Mouse (Mus musculus): ENCODE measurements around the gene S100a11. TPM values are rescaled to one million over a fixed set of nuclear protein-coding genes. Genes with fewer than 3 reads are reported as not detected.

Gene S100a11
- total and polyA plus RNA-seq, 2 experiments from 2014 or later = 16.4 to 235 TPM

- H3K9me3 ChIP-seq (ENCODE audit: low read length) = 0 out of 2 replicates have a peak, but pooled peaks cover 4% of the 10 kb centered on the region
- H3K27me3 ChIP-seq (ENCODE audit: insufficient read depth, low read length) = no peaks in the 10 kb centered on the region
- H3K4me1 ChIP-seq (ENCODE audit: insufficient read depth, low read length) = no peaks in the 10 kb centered on the region
- H3K27ac ChIP-seq = no peak overlapping the region
- DNase-seq (ENCODE audit: low spot score) = no peak
- no peak overlapping the region for H3K4me3 ChIP-seq (ENCODE audit: low read length)
- no peak overlapping the region for H3K9ac ChIP-seq (replicated peaks; ENCODE audit: low read length)
- no peak for ATAC-seq
- H3K4me2 ChIP-seq (ENCODE audit: low read depth, low read length) = no peak overlapping the region
- no peaks in the 10 kb centered on the region for H3K36me3 ChIP-seq (ENCODE audit: insufficient read depth, low read length)
- WGBS = 72% methylated on average over 5 of the region's 5 CpGs
- TF ChIP-seq CTCF (IDR thresholded peaks at IDR 0.05; ENCODE audit: low read depth) = no peak
These were observed 13.4 kb upstream of the S100a11 start for GRCm38 (mm10) chr3:93506881-93507325.

DNA sequence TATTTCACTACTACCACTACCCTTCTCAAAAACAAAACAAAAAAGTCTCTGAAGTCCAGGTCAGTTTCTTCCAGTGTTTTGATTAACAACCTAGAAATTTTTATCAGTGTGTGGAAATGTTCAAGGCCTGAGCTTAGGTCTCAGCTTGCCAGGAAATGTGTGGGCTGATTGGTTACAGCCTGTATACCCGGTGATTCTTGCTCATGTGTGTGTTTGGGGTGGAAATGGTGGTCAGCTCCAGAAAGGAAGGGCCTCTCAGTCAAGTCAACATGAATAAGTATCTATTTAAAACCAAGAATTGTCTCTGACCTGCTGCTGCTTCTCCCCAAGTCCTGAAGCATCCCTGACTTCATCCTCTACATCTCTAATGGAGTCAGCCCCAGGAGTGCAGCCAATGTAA, 11.0 kb upstream of the S100a11 start:
- H3K27me3 ChIP-seq (ENCODE audit: insufficient read depth, low read length) = no peaks in the 10 kb centered on the region

DNA sequence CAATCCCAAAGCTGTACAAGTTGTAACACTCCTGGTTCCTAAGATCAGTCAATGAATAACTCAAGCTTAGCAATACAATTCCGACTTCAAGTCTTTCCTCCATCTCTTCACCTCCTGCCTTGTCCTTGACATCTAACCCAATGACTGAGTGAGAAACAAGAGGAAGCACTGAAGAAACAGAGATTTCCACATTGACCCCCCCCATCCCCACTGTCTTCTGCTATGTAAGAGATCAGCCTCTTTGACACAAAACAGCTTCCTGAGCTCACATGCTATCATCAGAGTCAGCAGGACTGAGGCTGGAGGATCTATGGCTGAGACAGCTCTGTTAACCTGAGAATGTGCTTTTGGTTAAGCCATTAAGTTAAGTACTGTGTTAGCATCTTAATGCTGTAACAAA, 9.3 kb upstream of the S100a11 start:
- Histone ChIP-seq H3K4me2 (ENCODE audit: low read depth, low read length) (no peak overlapping the region), H3K4me3 (ENCODE audit: low read length) (no peak overlapping the region), H3K9ac (replicated peaks; ENCODE audit: low read length) (no peak overlapping the region), H3K36me3 (ENCODE audit: insufficient read depth, low read length) (no peaks in the 10 kb centered on the region), H3K9me3 (ENCODE audit: low read length) (no peaks in the 10 kb centered on the region), H3K4me1 (ENCODE audit: insufficient read depth, low read length) (no peaks in the 10 kb centered on the region), H3K27ac (no peak overlapping the region), H3K27me3 (ENCODE audit: insufficient read depth, low read length) (no peaks in the 10 kb centered on the region)
- no peak for DNase-seq (ENCODE audit: low spot score)
- 94% methylated on average over 1 of the region's 1 CpGs for WGBS
- ATAC-seq = no peak
- TF ChIP-seq CTCF (IDR thresholded peaks at IDR 0.05; ENCODE audit: low read depth) = no peak

More for the DNA sequence above, 11.0 kb upstream of the S100a11 start:
- Histone ChIP-seq H3K4me3 (ENCODE audit: low read length) (no peak overlapping the region), H3K4me1 (ENCODE audit: insufficient read depth, low read length) (no peaks in the 10 kb centered on the region), H3K36me3 (ENCODE audit: insufficient read depth, low read length) (no peaks in the 10 kb centered on the region), H3K4me2 (ENCODE audit: low read depth, low read length) (no peak overlapping the region), H3K9ac (replicated peaks; ENCODE audit: low read length) (no peak overlapping the region), H3K27ac (no peak overlapping the region), H3K9me3 (ENCODE audit: low read length) (no peaks in the 10 kb centered on the region)
- TF ChIP-seq CTCF (IDR thresholded peaks at IDR 0.05; ENCODE audit: low read depth) = no peak
- ATAC-seq (no peak), DNase-seq (ENCODE audit: low spot score) (no peak)
- WGBS = 76% methylated on average over 1 of the region's 1 CpGs

GRCm38 (mm10) chr3:93511801-93512200, 8.5 kb upstream of the S100a11 start:
- no peak overlapping the region for H3K4me2 ChIP-seq (ENCODE audit: low read depth, low read length)
- no peaks in the 10 kb centered on the region for H3K9me3 ChIP-seq (ENCODE audit: low read length)
- WGBS = 97% methylated on average over 1 of the region's 1 CpGs
- no peak overlapping the region for H3K4me3 ChIP-seq (ENCODE audit: low read length)
- H3K27me3 ChIP-seq (ENCODE audit: insufficient read depth, low read length) = no peaks in the 10 kb centered on the region
- DNase-seq (ENCODE audit: low spot score) = no peak
- no peaks in the 10 kb centered on the region for H3K4me1 ChIP-seq (ENCODE audit: insufficient read depth, low read length)
- ATAC-seq = no peak
- TF ChIP-seq CTCF (IDR thresholded peaks at IDR 0.05; ENCODE audit: low read depth) = no peak
- no peak overlapping the region for H3K27ac ChIP-seq
- no peaks in the 10 kb centered on the region for H3K36me3 ChIP-seq (ENCODE audit: insufficient read depth, low read length)
- no peak overlapping the region for H3K9ac ChIP-seq (replicated peaks; ENCODE audit: low read length)

DNA sequence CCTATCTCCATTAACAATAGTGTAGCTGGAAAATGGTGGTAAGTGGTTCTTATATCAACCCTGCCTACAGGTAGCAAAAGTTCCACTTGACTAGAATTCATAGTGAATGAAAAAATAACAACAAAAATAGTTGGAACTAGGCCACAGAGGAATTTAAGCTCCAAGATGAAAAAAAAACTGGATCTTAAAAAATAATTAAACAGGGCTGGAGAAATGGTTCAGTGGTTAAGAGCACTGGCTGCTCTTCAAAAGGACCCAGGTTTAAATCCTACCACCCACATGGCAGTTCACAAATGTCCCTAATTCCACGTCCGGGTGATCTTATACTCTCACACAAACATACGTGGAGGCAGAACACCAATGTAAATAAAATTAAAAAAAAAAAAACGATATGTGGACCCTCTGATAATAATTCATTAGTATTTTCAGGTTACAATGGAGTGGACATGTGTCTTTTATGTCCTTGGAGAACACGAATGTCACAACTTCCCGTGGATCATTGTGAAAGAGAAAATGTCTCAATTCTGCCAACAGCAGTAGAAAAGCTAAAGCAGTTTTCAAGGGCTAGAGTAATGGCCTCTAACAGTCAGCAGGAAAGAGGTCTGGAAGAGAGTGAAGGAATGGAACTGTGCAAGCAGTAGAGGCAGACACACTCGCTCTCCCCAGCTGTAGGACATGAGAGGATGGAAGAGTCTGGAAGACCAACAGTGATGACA, 7.7 kb upstream of the S100a11 start:
- H3K9me3 ChIP-seq (ENCODE audit: low read length) = no peaks in the 10 kb centered on the region
- H3K4me1 ChIP-seq (ENCODE audit: insufficient read depth, low read length) = no peaks in the 10 kb centered on the region
- no peak for ATAC-seq
- no peak overlapping the region for H3K27ac ChIP-seq
- no peaks in the 10 kb centered on the region for H3K27me3 ChIP-seq (ENCODE audit: insufficient read depth, low read length)
- no peak overlapping the region for H3K9ac ChIP-seq (replicated peaks; ENCODE audit: low read length)
- no peaks in the 10 kb centered on the region for H3K36me3 ChIP-seq (ENCODE audit: insufficient read depth, low read length)
- DNase-seq (ENCODE audit: low spot score) = no peak
- H3K4me3 ChIP-seq (ENCODE audit: low read length) = no peak overlapping the region
- no peak overlapping the region for H3K4me2 ChIP-seq (ENCODE audit: low read depth, low read length)
- whole genome bisulfite sequencing = 77% methylated on average over 7 of the region's 7 CpGs
- no peak for TF ChIP-seq CTCF (IDR thresholded peaks at IDR 0.05; ENCODE audit: low read depth)

DNA sequence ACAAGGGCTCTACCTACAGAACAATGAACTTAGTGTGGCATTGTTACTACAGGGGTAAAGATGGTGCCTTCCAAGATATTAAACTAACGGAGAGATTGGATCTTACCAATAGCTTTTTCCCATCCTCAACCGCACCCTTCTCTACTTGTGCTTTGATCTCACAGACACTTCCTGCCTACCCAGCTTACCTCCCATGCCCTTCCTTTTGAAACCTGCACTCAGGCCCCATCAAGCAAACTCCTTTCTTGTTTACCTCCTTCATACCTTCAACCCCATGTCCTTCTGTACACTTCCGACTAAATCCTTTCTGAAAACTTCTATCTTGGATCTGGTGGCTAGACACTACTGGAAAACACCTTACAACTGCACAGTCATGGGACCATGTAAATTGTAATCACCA, 5.7 kb upstream of the S100a11 start:
- Histone ChIP-seq H3K4me3 (ENCODE audit: low read length) (no peak overlapping the region), H3K36me3 (ENCODE audit: insufficient read depth, low read length) (no peaks in the 10 kb centered on the region), H3K27ac (no peak overlapping the region), H3K27me3 (ENCODE audit: insufficient read depth, low read length) (no peaks in the 10 kb centered on the region), H3K4me1 (ENCODE audit: insufficient read depth, low read length) (no peaks in the 10 kb centered on the region), H3K9ac (replicated peaks; ENCODE audit: low read length) (no peak overlapping the region), H3K4me2 (ENCODE audit: low read depth, low read length) (no peak overlapping the region), H3K9me3 (ENCODE audit: low read length) (no peaks in the 10 kb centered on the region)
- TF ChIP-seq CTCF (IDR thresholded peaks at IDR 0.05; ENCODE audit: low read depth) = no peak
- WGBS = 96% methylated on average over 3 of the region's 3 CpGs
- no peak for DNase-seq (ENCODE audit: low spot score)
- no peak for ATAC-seq

DNA sequence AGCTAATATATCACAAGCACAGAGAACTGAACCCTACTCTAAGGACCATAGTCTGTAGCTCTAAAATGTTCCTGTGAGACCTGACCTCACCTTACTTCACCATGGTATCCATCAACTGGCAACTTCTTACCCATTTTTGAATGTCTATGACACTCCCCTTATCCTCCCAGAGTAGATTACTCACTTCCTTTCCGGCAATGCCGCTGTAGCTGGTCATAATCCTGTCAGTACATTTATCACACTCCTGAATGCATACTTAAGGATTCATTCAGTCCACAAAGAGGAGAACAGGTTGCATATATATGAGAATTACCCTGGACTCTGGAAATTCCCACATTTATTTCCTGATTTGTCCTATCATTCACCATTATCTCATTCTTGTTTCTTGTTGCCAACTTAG, 2.9 kb upstream of the S100a11 start:
- H3K9ac ChIP-seq (replicated peaks; ENCODE audit: low read length) = no peak overlapping the region
- DNase-seq (ENCODE audit: low spot score) (no peak), ATAC-seq (no peak)
- H3K4me3 ChIP-seq (ENCODE audit: low read length) = no peak overlapping the region
- no peak overlapping the region for H3K4me2 ChIP-seq (ENCODE audit: low read depth, low read length)
- no peaks in the 10 kb centered on the region for H3K36me3 ChIP-seq (ENCODE audit: insufficient read depth, low read length)
- no peaks in the 10 kb centered on the region for H3K27me3 ChIP-seq (ENCODE audit: insufficient read depth, low read length)
- H3K4me1 ChIP-seq (ENCODE audit: insufficient read depth, low read length) = no peaks in the 10 kb centered on the region
- H3K27ac ChIP-seq = no peak overlapping the region
- H3K9me3 ChIP-seq (ENCODE audit: low read length) = no peaks in the 10 kb centered on the region
- WGBS = 98% methylated on average over 2 of the region's 2 CpGs
- no peak for TF ChIP-seq CTCF (IDR thresholded peaks at IDR 0.05; ENCODE audit: low read depth)

Data from hindbrain, postnatal 0 days (tissue).